Mouse (Mus musculus): ENCODE data around the gene Nrd1. TPM values are rescaled to one million over a fixed set of nuclear protein-coding genes. Genes with fewer than 3 reads are reported as not detected.

The Nrd1 gene
- polyA plus RNA-seq, 1 experiment from 2014 or later, result 69.8 TPM

DNA sequence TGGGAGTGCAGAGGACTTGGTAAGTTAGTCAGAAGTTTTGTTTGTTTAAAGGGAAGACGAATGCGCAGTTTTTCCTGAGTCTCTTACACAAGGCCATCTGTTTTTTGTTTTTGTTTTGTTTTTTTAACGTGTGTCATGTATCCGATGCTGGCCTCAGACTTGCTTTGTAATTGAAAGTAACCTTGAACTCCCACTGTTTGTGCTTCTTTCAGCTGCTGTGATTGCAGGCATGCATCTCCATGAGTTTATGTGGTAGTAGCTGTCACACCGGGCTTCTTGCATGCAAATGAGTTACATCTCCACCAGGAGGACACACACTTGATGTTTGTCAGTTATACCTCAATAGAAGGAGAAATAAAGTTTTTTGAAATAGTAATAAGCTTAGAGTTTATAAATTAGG, 43.3 kb downstream of the Nrd1 start:
- H3K27ac ChIP-seq (ENCODE audit: low read depth, low read length), result no peak overlapping the region
- H3K4me3 ChIP-seq (ENCODE audit: low read length), result no peak overlapping the region
- H3K9ac ChIP-seq (ENCODE audit: low read depth, low read length), result no peak overlapping the region
- no peaks in the 10 kb centered on the region for H3K27me3 ChIP-seq (replicated peaks; ENCODE audit: control insufficient read depth, insufficient read depth, low read length)
- peaks cover 43% of the 10 kb centered on the region for H3K36me3 ChIP-seq (ENCODE audit: control insufficient read depth, insufficient read depth, low read length)
- no peak overlapping the region for H3K4me2 ChIP-seq (ENCODE audit: low read length)
- H3K9me3 ChIP-seq (ENCODE audit: control insufficient read depth, low read length), result no peaks in the 10 kb centered on the region
- no peaks in the 10 kb centered on the region for H3K4me1 ChIP-seq (ENCODE audit: control insufficient read depth, insufficient read depth, low read depth, low read length)
- ATAC-seq, result no peak
- 68% methylated on average over 5 of the region's 5 CpGs for WGBS

DNA sequence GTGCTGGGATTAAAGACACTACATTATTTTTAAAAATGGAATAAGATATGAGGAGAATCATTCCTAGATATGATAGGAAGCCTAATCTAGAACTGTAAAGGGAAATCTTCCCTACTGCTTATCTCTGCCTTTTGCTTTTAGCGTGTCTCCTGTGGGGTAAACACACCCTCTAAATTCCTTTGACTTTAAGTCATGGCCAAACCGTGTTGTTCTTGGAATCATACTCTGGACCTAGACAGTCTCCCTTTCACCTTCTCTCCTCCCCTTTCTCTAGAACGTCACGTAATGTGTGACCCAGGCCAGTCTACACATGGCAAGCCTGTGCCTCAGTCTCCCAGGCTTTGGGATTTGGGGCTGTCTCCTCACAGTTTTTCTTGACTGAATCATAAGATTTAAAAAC, 47.8 kb downstream of the Nrd1 start:
- Histone ChIP-seq H3K27ac (ENCODE audit: low read depth, low read length) (no peak overlapping the region), H3K9me3 (ENCODE audit: control insufficient read depth, low read length) (no peaks in the 10 kb centered on the region), H3K4me2 (ENCODE audit: low read length) (no peak overlapping the region), H3K36me3 (ENCODE audit: control insufficient read depth, insufficient read depth, low read length) (peaks cover 23% of the 10 kb centered on the region), H3K9ac (ENCODE audit: low read depth, low read length) (no peak overlapping the region), H3K27me3 (replicated peaks; ENCODE audit: control insufficient read depth, insufficient read depth, low read length) (no peaks in the 10 kb centered on the region), H3K4me1 (ENCODE audit: control insufficient read depth, insufficient read depth, low read depth, low read length) (no peaks in the 10 kb centered on the region), H3K4me3 (ENCODE audit: low read length) (no peak overlapping the region)
- 83% methylated on average over 4 of the region's 4 CpGs for WGBS
- no peak for ATAC-seq

DNA sequence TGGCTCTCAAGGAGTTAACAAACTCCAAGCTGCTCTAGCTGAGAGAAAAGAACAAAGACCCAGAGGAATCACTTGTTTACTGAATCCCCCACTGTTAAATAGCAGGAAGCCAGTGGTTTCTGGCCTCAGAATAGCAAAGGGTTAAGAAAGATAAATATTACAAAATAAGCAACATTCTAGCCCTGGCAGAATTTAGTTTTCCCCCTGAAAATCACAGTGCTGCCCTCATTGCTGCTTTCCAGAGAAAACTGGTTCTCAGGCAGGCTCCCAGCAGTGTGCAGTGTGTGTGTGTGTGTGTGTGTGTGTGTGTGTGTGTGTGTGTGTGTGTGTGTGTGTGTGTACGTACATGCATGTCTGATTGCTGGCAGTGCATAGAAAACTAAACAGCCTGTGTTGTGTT, 51.8 kb downstream of the Nrd1 start:
- H3K27ac ChIP-seq (ENCODE audit: low read depth, low read length), result no peak overlapping the region

DNA sequence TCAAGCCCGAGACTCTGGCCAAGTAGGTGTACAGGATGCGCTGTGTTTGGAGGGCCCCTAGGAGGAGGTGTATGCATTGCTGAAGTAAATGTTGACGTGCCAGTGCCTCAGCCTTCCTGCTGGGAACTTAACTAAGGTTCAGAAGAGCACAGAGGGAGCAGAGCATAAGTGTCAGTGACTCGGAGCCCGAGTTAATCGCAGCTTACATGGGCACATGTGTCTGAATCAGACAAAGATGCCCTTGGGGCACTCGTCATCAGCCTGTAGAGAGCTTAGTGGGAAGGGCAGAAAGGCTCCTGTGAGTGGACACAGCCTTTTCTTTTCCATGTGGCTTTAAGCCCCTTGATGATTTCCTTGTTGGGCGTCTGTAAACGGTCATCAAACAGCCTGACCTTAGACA, 53.5 kb downstream of the Nrd1 start:
- Histone ChIP-seq H3K4me1 (ENCODE audit: control insufficient read depth, insufficient read depth, low read depth, low read length) (no peaks in the 10 kb centered on the region), H3K9me3 (ENCODE audit: control insufficient read depth, low read length) (no peaks in the 10 kb centered on the region), H3K27ac (ENCODE audit: low read depth, low read length) (no peak overlapping the region), H3K9ac (ENCODE audit: low read depth, low read length) (no peak overlapping the region), H3K4me2 (ENCODE audit: low read length) (no peak overlapping the region), H3K27me3 (replicated peaks; ENCODE audit: control insufficient read depth, insufficient read depth, low read length) (no peaks in the 10 kb centered on the region), H3K4me3 (ENCODE audit: low read length) (no peak overlapping the region), H3K36me3 (ENCODE audit: control insufficient read depth, insufficient read depth, low read length) (peaks cover 39% of the 10 kb centered on the region)
- ATAC-seq, result no peak
- WGBS, result 76% methylated on average over 9 of the region's 9 CpGs

More for the DNA sequence above, 51.8 kb downstream of the Nrd1 start:
- no peaks in the 10 kb centered on the region for H3K9me3 ChIP-seq (ENCODE audit: control insufficient read depth, low read length)
- H3K4me1 ChIP-seq (ENCODE audit: control insufficient read depth, insufficient read depth, low read depth, low read length), result no peaks in the 10 kb centered on the region
- no peak for ATAC-seq
- H3K4me2 ChIP-seq (ENCODE audit: low read length), result no peak overlapping the region
- H3K36me3 ChIP-seq (ENCODE audit: control insufficient read depth, insufficient read depth, low read length), result peaks cover 32% of the 10 kb centered on the region
- 43% methylated on average over 1 of the region's 1 CpGs for WGBS
- no peak overlapping the region for H3K9ac ChIP-seq (ENCODE audit: low read depth, low read length)
- no peak overlapping the region for H3K4me3 ChIP-seq (ENCODE audit: low read length)
- H3K27me3 ChIP-seq (replicated peaks; ENCODE audit: control insufficient read depth, insufficient read depth, low read length), result no peaks in the 10 kb centered on the region

DNA sequence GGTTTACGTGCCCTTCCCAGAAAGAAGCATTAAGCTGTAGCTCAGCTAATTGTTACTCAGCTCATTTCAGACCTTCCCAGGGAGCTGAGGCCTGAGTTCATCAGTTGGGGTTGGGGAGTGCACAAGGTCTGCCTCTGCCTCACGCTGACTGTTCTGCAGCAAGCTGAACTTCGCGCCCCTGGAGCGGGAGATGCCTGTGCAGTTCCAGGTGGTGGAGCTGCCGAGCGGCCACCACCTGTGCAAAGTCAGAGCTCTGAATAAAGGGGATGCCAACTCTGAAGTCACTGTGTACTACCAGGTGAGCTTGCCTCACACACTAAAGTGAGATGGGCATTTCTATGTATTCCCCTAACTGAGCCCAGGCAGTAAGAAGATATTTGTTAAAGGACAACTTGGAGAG, 55.9 kb downstream of the Nrd1 start:
- WGBS, result 89% methylated on average over 7 of the region's 7 CpGs
- Histone ChIP-seq H3K4me2 (ENCODE audit: low read length) (no peak overlapping the region), H3K9me3 (ENCODE audit: control insufficient read depth, low read length) (no peaks in the 10 kb centered on the region), H3K27ac (ENCODE audit: low read depth, low read length) (no peak overlapping the region), H3K4me1 (ENCODE audit: control insufficient read depth, insufficient read depth, low read depth, low read length) (no peaks in the 10 kb centered on the region), H3K27me3 (replicated peaks; ENCODE audit: control insufficient read depth, insufficient read depth, low read length) (no peaks in the 10 kb centered on the region), H3K36me3 (ENCODE audit: control insufficient read depth, insufficient read depth, low read length) (peaks cover 41% of the 10 kb centered on the region), H3K4me3 (ENCODE audit: low read length) (no peak overlapping the region), H3K9ac (ENCODE audit: low read depth, low read length) (no peak overlapping the region)
- no peak for ATAC-seq

DNA sequence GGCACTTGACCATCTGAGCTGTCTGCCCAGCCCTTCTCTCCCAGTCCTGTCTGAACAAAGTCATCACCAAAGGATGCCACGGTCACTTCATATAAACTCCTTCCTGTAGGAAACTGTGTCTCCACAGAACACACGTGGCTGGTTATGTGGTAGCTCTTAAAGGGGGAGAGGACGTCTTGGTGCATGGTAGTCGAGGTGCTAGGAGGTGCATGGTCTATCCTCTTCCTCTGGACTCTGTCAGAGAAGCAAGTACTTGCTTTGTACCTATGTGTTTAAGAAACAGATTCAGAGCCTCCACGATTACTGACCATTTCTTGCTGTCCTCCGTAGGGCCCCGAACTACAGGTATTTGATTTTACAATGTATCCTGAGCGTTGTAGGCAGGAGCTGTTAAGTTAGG, 57.2 kb downstream of the Nrd1 start:
- no peaks in the 10 kb centered on the region for H3K4me1 ChIP-seq (ENCODE audit: control insufficient read depth, insufficient read depth, low read depth, low read length)
- peaks cover 50% of the 10 kb centered on the region for H3K36me3 ChIP-seq (ENCODE audit: control insufficient read depth, insufficient read depth, low read length)
- WGBS, result 93% methylated on average over 8 of the region's 8 CpGs

DNA sequence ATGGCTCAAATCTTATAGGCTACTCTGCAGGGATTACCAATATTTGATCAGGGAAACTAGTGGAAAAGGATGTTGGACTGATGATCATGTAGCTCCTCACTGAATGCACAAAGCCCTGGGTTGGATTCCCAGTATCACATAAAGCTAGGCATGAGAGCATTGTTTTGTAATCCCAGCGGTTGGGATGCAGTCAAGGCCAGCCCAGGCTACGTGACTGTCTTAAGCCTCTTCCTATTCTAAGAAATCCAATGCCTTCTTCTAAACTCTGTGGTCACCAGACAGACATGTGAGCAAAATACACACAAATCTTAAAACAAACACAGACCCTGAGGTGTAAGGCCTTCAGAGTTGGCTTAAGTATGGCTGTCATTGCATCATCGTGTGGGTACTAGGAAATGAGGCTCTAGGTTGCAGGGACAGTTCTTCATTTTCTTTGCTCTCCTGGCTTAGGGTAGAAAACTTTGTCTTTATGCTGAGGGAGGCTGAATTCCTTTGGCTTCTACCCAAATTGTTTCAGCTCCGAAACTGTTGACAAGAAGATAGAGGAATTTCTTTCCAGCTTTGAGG, 58.9 kb downstream of the Nrd1 start:
- Histone ChIP-seq H3K36me3 (ENCODE audit: control insufficient read depth, insufficient read depth, low read length) (peaks cover 56% of the 10 kb centered on the region), H3K4me2 (ENCODE audit: low read length) (no peak overlapping the region), H3K27ac (ENCODE audit: low read depth, low read length) (no peak overlapping the region), H3K9ac (ENCODE audit: low read depth, low read length) (no peak overlapping the region), H3K9me3 (ENCODE audit: control insufficient read depth, low read length) (no peaks in the 10 kb centered on the region), H3K27me3 (replicated peaks; ENCODE audit: control insufficient read depth, insufficient read depth, low read length) (no peaks in the 10 kb centered on the region), H3K4me1 (ENCODE audit: control insufficient read depth, insufficient read depth, low read depth, low read length) (no peaks in the 10 kb centered on the region), H3K4me3 (ENCODE audit: low read length) (no peak overlapping the region)
- WGBS, result 87% methylated on average over 4 of the region's 4 CpGs
- no peak for ATAC-seq

More for the DNA sequence above, 57.2 kb downstream of the Nrd1 start:
- no peak overlapping the region for H3K27ac ChIP-seq (ENCODE audit: low read depth, low read length)
- no peaks in the 10 kb centered on the region for H3K9me3 ChIP-seq (ENCODE audit: control insufficient read depth, low read length)
- H3K4me3 ChIP-seq (ENCODE audit: low read length), result no peak overlapping the region
- H3K27me3 ChIP-seq (replicated peaks; ENCODE audit: control insufficient read depth, insufficient read depth, low read length), result no peaks in the 10 kb centered on the region
- H3K9ac ChIP-seq (ENCODE audit: low read depth, low read length), result no peak overlapping the region
- no peak for ATAC-seq
- no peak overlapping the region for H3K4me2 ChIP-seq (ENCODE audit: low read length)

DNA sequence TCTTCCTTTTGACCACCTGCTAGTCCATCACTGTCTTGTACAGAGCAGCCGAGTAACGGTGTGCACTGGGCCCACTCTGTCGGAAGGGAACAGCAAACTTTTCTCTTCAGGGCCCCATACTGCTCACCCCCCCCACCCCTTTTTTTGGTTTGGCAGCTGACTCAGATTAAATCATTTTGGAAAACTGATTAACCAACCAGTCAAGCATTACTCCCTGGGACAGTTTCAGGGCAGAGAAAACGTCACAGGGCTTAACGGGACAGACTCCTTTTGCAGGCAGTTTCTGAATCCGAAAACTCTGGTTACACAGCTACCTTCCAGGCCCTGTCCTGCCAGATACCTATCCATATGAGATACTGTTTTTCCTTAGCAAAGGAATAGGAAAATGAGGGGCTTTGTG, 64.5 kb downstream of the Nrd1 start:
- Histone ChIP-seq H3K27me3 (replicated peaks; ENCODE audit: control insufficient read depth, insufficient read depth, low read length) (no peaks in the 10 kb centered on the region), H3K4me2 (ENCODE audit: low read length) (no peak overlapping the region), H3K36me3 (ENCODE audit: control insufficient read depth, insufficient read depth, low read length) (peaks cover 43% of the 10 kb centered on the region), H3K4me3 (ENCODE audit: low read length) (no peak overlapping the region), H3K4me1 (ENCODE audit: control insufficient read depth, insufficient read depth, low read depth, low read length) (no peaks in the 10 kb centered on the region), H3K9me3 (ENCODE audit: control insufficient read depth, low read length) (no peaks in the 10 kb centered on the region), H3K27ac (ENCODE audit: low read depth, low read length) (no peak overlapping the region), H3K9ac (ENCODE audit: low read depth, low read length) (no peak overlapping the region)
- 88% methylated on average over 6 of the region's 6 CpGs for WGBS
- no peak for ATAC-seq

DNA sequence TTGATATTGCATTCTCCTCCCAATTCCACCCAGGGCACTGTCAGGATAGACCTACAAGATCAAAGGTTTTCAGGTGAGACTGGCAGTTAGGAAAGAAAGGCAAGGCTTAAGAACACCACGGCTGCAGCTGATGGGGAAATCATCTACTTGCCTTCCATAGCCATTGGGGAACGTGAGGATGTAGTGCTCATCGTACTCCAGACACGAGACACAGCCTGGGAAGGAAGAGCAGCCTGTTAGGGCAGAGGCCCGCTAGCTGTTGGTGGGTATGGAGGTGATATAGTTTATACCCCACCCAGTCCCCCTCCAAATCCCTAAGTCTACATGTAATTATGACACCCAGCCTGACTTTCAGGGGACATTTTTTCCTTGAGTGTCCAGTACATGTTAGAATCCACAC, 65.3 kb downstream of the Nrd1 start:
- H3K36me3 ChIP-seq (ENCODE audit: control insufficient read depth, insufficient read depth, low read length), result peaks cover 37% of the 10 kb centered on the region

DNA sequence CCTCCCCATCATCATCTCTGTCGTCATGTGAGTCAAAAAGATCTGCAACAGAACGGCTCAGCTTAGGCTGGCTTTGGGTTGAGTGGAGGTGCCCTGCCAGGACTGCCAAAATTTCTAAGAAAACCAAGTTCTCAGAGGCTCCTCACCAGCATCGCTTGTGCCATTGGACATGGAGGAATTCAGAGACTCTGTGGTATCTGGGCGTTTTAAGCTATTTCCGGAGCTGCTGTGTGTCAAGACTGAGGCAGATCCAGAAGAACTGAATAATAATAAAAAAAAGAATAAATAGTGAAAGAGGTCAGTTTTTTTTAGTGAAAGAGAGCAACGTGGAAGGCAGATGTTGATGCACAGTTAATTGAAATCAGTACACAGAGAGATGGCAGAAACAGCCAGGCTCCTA, 72.4 kb downstream of the Nrd1 start:
- Histone ChIP-seq H3K36me3 (ENCODE audit: control insufficient read depth, insufficient read depth, low read length) (peaks cover 3% of the 10 kb centered on the region; the same call in 1 of the 2 replicates), H3K4me3 (ENCODE audit: low read length) (no peak overlapping the region), H3K9me3 (ENCODE audit: control insufficient read depth, low read length) (no peaks in the 10 kb centered on the region), H3K9ac (ENCODE audit: low read depth, low read length) (no peak overlapping the region), H3K27ac (ENCODE audit: low read depth, low read length) (no peak overlapping the region), H3K27me3 (replicated peaks; ENCODE audit: control insufficient read depth, insufficient read depth, low read length) (no peaks in the 10 kb centered on the region), H3K4me1 (ENCODE audit: control insufficient read depth, insufficient read depth, low read depth, low read length) (no peaks in the 10 kb centered on the region), H3K4me2 (ENCODE audit: low read length) (no peak overlapping the region)
- no peak for ATAC-seq
- 90% methylated on average over 6 of the region's 6 CpGs for WGBS

More for the DNA sequence above, 65.3 kb downstream of the Nrd1 start:
- H3K4me2 ChIP-seq (ENCODE audit: low read length), result no peak overlapping the region
- WGBS, result 94% methylated on average over 5 of the region's 5 CpGs
- H3K9me3 ChIP-seq (ENCODE audit: control insufficient read depth, low read length), result no peaks in the 10 kb centered on the region
- no peak overlapping the region for H3K9ac ChIP-seq (ENCODE audit: low read depth, low read length)
- H3K27ac ChIP-seq (ENCODE audit: low read depth, low read length), result no peak overlapping the region
- ATAC-seq, result no peak
- no peaks in the 10 kb centered on the region for H3K27me3 ChIP-seq (replicated peaks; ENCODE audit: control insufficient read depth, insufficient read depth, low read length)
- no peak overlapping the region for H3K4me3 ChIP-seq (ENCODE audit: low read length)
- no peaks in the 10 kb centered on the region for H3K4me1 ChIP-seq (ENCODE audit: control insufficient read depth, insufficient read depth, low read depth, low read length)

Data from hindbrain, embryonic 16.5 days (tissue).